31 mouse cellular contexts compared by ENCODE assay signal in genomic region chr10:105519154-105519806, GRCm38 (mm10). TPM values are rescaled to one million over a fixed set of nuclear protein-coding genes. Genes with fewer than 3 reads are reported as not detected.
DNase-seq lines count a peak whose midpoint lies in the region; ATAC-seq and TF ChIP-seq lines count a peak whose summit lies in the region.
"Had no signal": no experiment of that assay in that cellular context is flagged by ENCODE, and none has a peak within 500 bp of the region (broad histone marks: within the 10 kb centered on the region; RNA-seq: fewer than 3 reads in every experiment).

No protein-coding gene starts in this region.

- no peak overlapping the region for H3K9ac ChIP-seq in forebrain, embryonic 16.5 days (replicated peaks; ENCODE audit: low read depth, low read length)
- H3K9ac ChIP-seq in hindbrain, embryonic 14.5 days, result no peak overlapping the region
- H3K9ac ChIP-seq in hindbrain, embryonic 13.5 days, result no peak overlapping the region
- H3K9ac ChIP-seq in limb, embryonic 13.5 days, result no peak overlapping the region
- H3K9ac ChIP-seq: embryonic facial prominence, embryonic 13.5 days; forebrain, embryonic 13.5 days; heart, embryonic 12.5 days; heart, embryonic 15.5 days; hindbrain, embryonic 15.5 days had no signal

- H3K27me3 ChIP-seq in forebrain, embryonic 16.5 days (replicated peaks; ENCODE audit: control insufficient read depth, insufficient read depth, low read length), result no peaks in the 10 kb centered on the region
- H3K27me3 ChIP-seq in forebrain, embryonic 10.5 days (ENCODE audit: poor library complexity, severe bottlenecking), result no peaks in the 10 kb centered on the region; the same call in 1 of the 2 replicates
- no peaks in the 10 kb centered on the region for H3K27me3 ChIP-seq in hindbrain, embryonic 14.5 days (ENCODE audit: control insufficient read depth, insufficient read depth, low read length)
- H3K27me3 ChIP-seq in hindbrain, embryonic 13.5 days, result no peaks in the 10 kb centered on the region
- no peaks in the 10 kb centered on the region for H3K27me3 ChIP-seq in limb, embryonic 13.5 days
- H3K27me3 ChIP-seq: CH12.LX; embryonic facial prominence, embryonic 13.5 days; forebrain, embryonic 13.5 days; heart, embryonic 12.5 days; heart, embryonic 15.5 days; hindbrain, embryonic 15.5 days; Patski had no signal

- no peak overlapping the region for H3K27ac ChIP-seq in forebrain, embryonic 16.5 days (ENCODE audit: low read length)
- H3K27ac ChIP-seq in forebrain, embryonic 10.5 days, result no peak overlapping the region
- H3K27ac ChIP-seq in hindbrain, embryonic 14.5 days, result peak overlapping the region; percentile 47; the same call in 1 of the 2 replicates
- no peak overlapping the region for H3K27ac ChIP-seq in hindbrain, embryonic 13.5 days
- peak overlapping the region; percentile 3; the same call in 1 of the 2 replicates for H3K27ac ChIP-seq in limb, embryonic 13.5 days
- H3K27ac ChIP-seq: embryonic facial prominence, embryonic 13.5 days; forebrain, embryonic 13.5 days; heart, embryonic 15.5 days; hindbrain, embryonic 10.5 days; hindbrain, embryonic 15.5 days had no signal

- no peak for DNase-seq in forebrain, embryonic 10.5 days (ENCODE audit: extremely low spot score, low spot score)
- DNase-seq in hindbrain, embryonic 14.5 days (ENCODE audit: low spot score), result no peak
- peak; percentile 40 for DNase-seq in brain, embryonic 14.5 days (ENCODE audit: low read depth)
- no peak for DNase-seq in adipocyte (ENCODE audit: low spot score)
- DNase-seq: adrenal gland, adult 2 months; adrenal gland, postnatal 14 days; B cell, adult 2 months; cerebellum, adult 18-20 months; cerebellum, adult 9-10 months; cerebellum, postnatal 25 days; gastrocnemius, postnatal 10 days; gastrocnemius, postnatal 36 days; heart, postnatal 10 days; heart, postnatal 36 days; kidney, adult 18-20 months; kidney, adult 9 months had no signal

- H3K9me3 ChIP-seq in forebrain, embryonic 16.5 days (ENCODE audit: control insufficient read depth, low read length), result no peaks in the 10 kb centered on the region
- no peaks in the 10 kb centered on the region for H3K9me3 ChIP-seq in forebrain, embryonic 10.5 days
- no peaks in the 10 kb centered on the region for H3K9me3 ChIP-seq in hindbrain, embryonic 14.5 days (ENCODE audit: control insufficient read depth, low read length)
- H3K9me3 ChIP-seq in hindbrain, embryonic 13.5 days, result no peaks in the 10 kb centered on the region
- no peaks in the 10 kb centered on the region for H3K9me3 ChIP-seq in limb, embryonic 13.5 days
- H3K9me3 ChIP-seq: embryonic facial prominence, embryonic 13.5 days; forebrain, embryonic 13.5 days; G1E; heart, embryonic 12.5 days; heart, embryonic 15.5 days; hindbrain, embryonic 10.5 days; hindbrain, embryonic 15.5 days had no signal

- 63% methylated on average over 6 of the region's 6 CpGs for WGBS in forebrain, embryonic 16.5 days
- WGBS in forebrain, embryonic 10.5 days, result 80% methylated on average over 6 of the region's 6 CpGs
- 78% methylated on average over 6 of the region's 6 CpGs for WGBS in hindbrain, embryonic 14.5 days
- 80% methylated on average over 6 of the region's 6 CpGs for WGBS in hindbrain, embryonic 13.5 days
- 52% methylated on average over 6 of the region's 6 CpGs for WGBS in limb, embryonic 13.5 days

- no peak overlapping the region for H3K4me2 ChIP-seq in forebrain, embryonic 16.5 days (ENCODE audit: low read length)
- H3K4me2 ChIP-seq in hindbrain, embryonic 14.5 days (replicated peaks), result no peak overlapping the region
- H3K4me2 ChIP-seq in hindbrain, embryonic 13.5 days, result no peak overlapping the region
- H3K4me2 ChIP-seq in limb, embryonic 13.5 days (replicated peaks), result no peak overlapping the region
- H3K4me2 ChIP-seq: embryonic facial prominence, embryonic 13.5 days; forebrain, embryonic 13.5 days; heart, embryonic 12.5 days; heart, embryonic 15.5 days; hindbrain, embryonic 15.5 days had no signal

- no peak for TF ChIP-seq CTCF in brain, embryonic 14.5 days (IDR thresholded peaks at IDR 0.05; ENCODE audit: borderline replicate concordance, extremely low read depth, insufficient read depth, insufficient read length)

- peak; percentile 60; the same call in 1 of the 2 replicates for ATAC-seq in forebrain, embryonic 16.5 days
- ATAC-seq in hindbrain, embryonic 14.5 days (ENCODE audit: low FRiP score), result 0 out of 2 replicates have a peak, but pooled peaks have one; percentile 46
- no peak for ATAC-seq in hindbrain, embryonic 13.5 days (ENCODE audit: low FRiP score)
- ATAC-seq in limb, embryonic 13.5 days (ENCODE audit: low FRiP score, low read depth), result peak; percentile 76
- ATAC-seq: forebrain, embryonic 13.5 days; inflammation-experienced regulatory T-cells, adult 6 months; intestine, embryonic 16.5 days; Patski had no signal

- H3K4me3 ChIP-seq in forebrain, embryonic 16.5 days (replicated peaks; ENCODE audit: low read length), result no peak overlapping the region
- H3K4me3 ChIP-seq in forebrain, embryonic 10.5 days, result no peak overlapping the region
- H3K4me3 ChIP-seq in hindbrain, embryonic 14.5 days (replicated peaks; ENCODE audit: low read length), result no peak overlapping the region
- H3K4me3 ChIP-seq in hindbrain, embryonic 13.5 days, result no peak overlapping the region
- H3K4me3 ChIP-seq in limb, embryonic 13.5 days, result no peak overlapping the region
- H3K4me3 ChIP-seq: embryonic facial prominence, embryonic 13.5 days; erythroblast, embryonic 14.5 days; forebrain, embryonic 13.5 days; heart, embryonic 12.5 days; heart, embryonic 15.5 days; hindbrain, embryonic 10.5 days; hindbrain, embryonic 15.5 days had no signal

- 0 out of 2 replicates have a peak, but pooled peaks cover 2% of the 10 kb centered on the region for H3K4me1 ChIP-seq in forebrain, embryonic 16.5 days (replicated peaks; ENCODE audit: control insufficient read depth, insufficient read depth, low read length)
- H3K4me1 ChIP-seq in forebrain, embryonic 10.5 days, result 0 out of 2 replicates have a peak, but pooled peaks cover 6% of the 10 kb centered on the region
- H3K4me1 ChIP-seq in hindbrain, embryonic 14.5 days (replicated peaks; ENCODE audit: control insufficient read depth, insufficient read depth, low read length), result peaks cover 17% of the 10 kb centered on the region
- peaks cover 12% of the 10 kb centered on the region for H3K4me1 ChIP-seq in hindbrain, embryonic 13.5 days (replicated peaks)
- H3K4me1 ChIP-seq in limb, embryonic 13.5 days, result peaks cover 38% of the 10 kb centered on the region
- H3K4me1 ChIP-seq: forebrain, embryonic 13.5 days had no signal

- no peak for TF ChIP-seq POLR2A in brain, embryonic 14.5 days (IDR thresholded peaks at IDR 0.05; ENCODE audit: borderline replicate concordance, extremely low read depth, insufficient read depth, insufficient read length, poor library complexity, severe bottlenecking)

- no peaks in the 10 kb centered on the region for H3K36me3 ChIP-seq in forebrain, embryonic 16.5 days (ENCODE audit: control insufficient read depth, insufficient read depth)
- no peaks in the 10 kb centered on the region for H3K36me3 ChIP-seq in forebrain, embryonic 10.5 days (replicated peaks)
- H3K36me3 ChIP-seq in hindbrain, embryonic 14.5 days (replicated peaks; ENCODE audit: control insufficient read depth, insufficient read depth), result no peaks in the 10 kb centered on the region
- H3K36me3 ChIP-seq in hindbrain, embryonic 13.5 days, result no peaks in the 10 kb centered on the region
- H3K36me3 ChIP-seq in limb, embryonic 13.5 days, result no peaks in the 10 kb centered on the region
- H3K36me3 ChIP-seq: embryonic facial prominence, embryonic 13.5 days; G1E; heart, embryonic 12.5 days; heart, embryonic 15.5 days; hindbrain, embryonic 10.5 days; hindbrain, embryonic 15.5 days had no signal

RNA-seq across cellular contexts. Expression of gene Tmtc2, which starts 55.0 kb away (rescaled TPM):
- polyA plus RNA-seq in forebrain, embryonic 16.5 days (2015; fragmentation: Nextera tagmentation; extraction: Ambion mirVana), result 6.1 and 7.2 TPM in 2 replicates
- 4.2 and 4.8 TPM in 2 replicates for polyA plus RNA-seq in forebrain, embryonic 10.5 days (2016; fragmentation: Nextera tagmentation; extraction: Ambion mirVana)
- 7.0 and 7.3 TPM in 2 replicates for polyA plus RNA-seq in hindbrain, embryonic 14.5 days (2014; fragmentation: Nextera tagmentation; extraction: Ambion mirVana)
- 11.9 TPM in 2 replicates for polyA plus RNA-seq in hindbrain, embryonic 13.5 days (2015; fragmentation: Nextera tagmentation; extraction: Ambion mirVana)
- polyA plus RNA-seq in brain, embryonic 14.5 days (2012; rRNA removed), result 9.5 and 14.5 TPM in 2 replicates
- 23.3 and 24.2 TPM in 2 replicates for polyA plus RNA-seq in limb, embryonic 13.5 days (2015; fragmentation: Nextera tagmentation; extraction: Ambion mirVana)

Comparison
In these comparisons a context has a peak if more than half of its experiments do, and no peak if none do; other contexts are left out.
1. H3K27ac ChIP-seq: peak in hindbrain, embryonic 14.5 days (single experiment) and limb, embryonic 13.5 days (single experiment); none in forebrain, embryonic 16.5 days (single experiment), forebrain, embryonic 10.5 days (single experiment) and hindbrain, embryonic 13.5 days (single experiment).